Mouse (Mus musculus) CD8-positive naive resting alpha-beta T cell, adult 2 months (primary cell): ENCODE results near the gene Apof.
A peak's percentile ranks its signal among the peaks of the same experiment; 100 is the strongest.

Source experiments
- DNase-seq, 2 experiments: peaks; one replicate each; pipeline ENCODE4 v3.0.0; 2022; ENCODE audit warnings: low read depth in 2 of 2, low spot score in 2 of 2

Apof gene

GRCm38 (mm10) chr10:128268371-128268770, at the start of gene Apof:
Gene Apof (plus strand): TSS chr10:128268671.
- DNase-seq: no peak

GRCm38 (mm10) chr10:128221533-128222286, 46.8 kb upstream of the Apof start:
- peak in 1 of 2 experiments; percentile 8 for DNase-seq

GRCm38 (mm10) chr10:128225064-128225463, 43.4 kb upstream of the Apof start:
- DNase-seq: no peak

- no peak for DNase-seq
Observed at GRCm38 (mm10) chr10:128225538-128225937, 42.9 kb upstream of the Apof start, which contains the start of gene Mip. Gene Mip (plus strand): TSS chr10:128225838.

- no peak for DNase-seq
Observed at GRCm38 (mm10) chr10:128227592-128227991, 40.9 kb upstream of the Apof start.

GRCm38 (mm10) chr10:128228009-128228408, 40.5 kb upstream of the Apof start:
- no peak for DNase-seq

- peak in 1 of 2 experiments; percentile 20 for DNase-seq
Observed at GRCm38 (mm10) chr10:128230582-128230981, 37.9 kb upstream of the Apof start.

- DNase-seq: no peak
Observed at GRCm38 (mm10) chr10:128231146-128231545, 37.3 kb upstream of the Apof start.

- peak; percentile 83 to 90 for DNase-seq
Observed at GRCm38 (mm10) chr10:128231697-128232419, 36.6 kb upstream of the Apof start, which contains the start of gene Timeless. Gene Timeless (plus strand): TSS chr10:128232065.

- DNase-seq: peak; percentile 53 to 65
Observed at GRCm38 (mm10) chr10:128232420-128232985, 36.0 kb upstream of the Apof start.

- DNase-seq: no peak
Observed at GRCm38 (mm10) chr10:128236321-128236720, 32.1 kb upstream of the Apof start.

GRCm38 (mm10) chr10:128237807-128238480, 30.5 kb upstream of the Apof start:
- no peak for DNase-seq

- no peak for DNase-seq
Observed at GRCm38 (mm10) chr10:128239140-128239539, 29.3 kb upstream of the Apof start.

GRCm38 (mm10) chr10:128240131-128240530, 28.3 kb upstream of the Apof start:
- no peak for DNase-seq

GRCm38 (mm10) chr10:128243252-128243651, 25.2 kb upstream of the Apof start:
- no peak for DNase-seq

- no peak for DNase-seq
Observed at GRCm38 (mm10) chr10:128244121-128244520, 24.4 kb upstream of the Apof start.

- DNase-seq: no peak
Observed at GRCm38 (mm10) chr10:128247020-128247732, 21.3 kb upstream of the Apof start.

- DNase-seq: no peak
Observed at GRCm38 (mm10) chr10:128250565-128250964, 17.9 kb upstream of the Apof start.

- no peak for DNase-seq
Observed at GRCm38 (mm10) chr10:128253677-128254255, 14.7 kb upstream of the Apof start, which contains the start of gene Apon. Gene Apon (plus strand): TSS chr10:128254096.

- no peak for DNase-seq
Observed at GRCm38 (mm10) chr10:128255925-128256324, 12.5 kb upstream of the Apof start.
